Mouse (Mus musculus): ENCODE results near the gene Ap2a2.

Gene Ap2a2

DNA sequence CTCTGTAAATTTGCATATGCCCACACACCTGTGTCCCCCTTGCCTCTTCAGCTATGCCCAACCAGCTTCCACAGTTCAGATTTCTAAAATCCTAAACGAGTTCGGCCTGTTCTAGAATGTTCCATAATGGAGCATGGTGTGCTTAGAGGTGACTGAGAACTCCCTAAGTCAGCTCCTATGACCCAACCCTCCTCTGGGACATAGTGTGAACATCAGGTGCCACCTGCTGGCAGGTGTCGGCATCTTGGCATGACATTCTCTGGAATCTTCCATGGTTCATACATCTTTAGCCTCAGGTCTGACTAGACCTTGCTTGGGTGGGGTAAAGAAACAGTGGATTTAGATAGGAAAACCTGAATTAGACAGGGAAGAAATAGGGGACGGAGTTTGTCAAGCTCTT is 109.0 kb downstream of the Ap2a2 start:
- peak; percentile 21 for DNase-seq

DNA sequence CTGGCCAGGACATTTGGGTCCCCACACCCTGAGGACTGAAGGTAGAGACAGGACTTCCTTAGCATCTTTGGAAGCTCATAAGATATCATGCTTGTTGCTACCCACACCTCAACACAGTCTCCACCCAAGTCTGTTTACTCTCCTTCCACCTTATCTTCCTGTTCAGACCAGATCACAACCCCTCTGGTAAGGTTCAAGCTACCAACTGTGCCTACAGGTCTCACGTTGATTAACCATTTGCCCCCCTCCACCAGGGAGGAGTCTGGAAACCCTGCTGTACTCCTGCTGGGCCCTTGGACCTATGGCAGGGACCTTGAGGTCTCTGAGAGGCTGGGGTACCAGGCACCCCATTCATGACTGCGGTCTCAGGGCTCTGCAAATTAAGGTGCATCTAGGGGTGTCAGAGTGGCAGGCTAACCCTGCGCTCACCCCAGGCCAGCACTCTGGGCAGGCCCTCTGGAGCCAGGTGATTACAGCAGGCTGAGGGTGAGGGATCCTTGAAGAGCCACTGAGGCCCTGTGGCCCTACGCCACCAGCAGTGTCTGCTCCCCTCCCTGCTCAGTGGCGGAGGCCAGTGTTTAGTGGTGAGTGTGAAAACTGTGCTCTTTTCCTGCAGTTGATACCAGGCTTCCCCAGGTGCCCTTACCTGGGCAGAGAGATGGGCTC is 109.8 kb downstream of the Ap2a2 start:
- DNase-seq = no peak

DNA sequence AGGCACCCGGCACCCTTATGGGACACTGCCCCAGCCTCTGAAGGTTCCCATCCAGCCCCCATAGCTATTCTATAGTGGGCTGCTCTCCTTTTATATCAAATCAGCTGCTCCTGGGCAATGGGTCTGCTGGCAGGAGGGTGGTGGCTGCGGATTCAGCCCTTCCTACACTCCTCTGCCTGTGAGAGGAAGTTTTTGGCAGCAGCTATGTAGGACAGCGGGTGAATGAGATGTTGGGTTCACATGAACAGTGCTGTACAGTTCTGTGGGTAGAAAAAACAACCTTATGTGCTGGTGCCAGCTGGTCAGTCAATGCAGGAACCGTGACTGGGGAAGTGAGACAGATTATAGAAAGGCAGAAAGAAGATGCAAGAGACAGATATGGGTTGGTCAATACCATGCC is 116.9 kb downstream of the Ap2a2 start:
- no peak for DNase-seq
